Mouse (Mus musculus) lung, adult 2 months (tissue): ENCODE measurements around the gene Serpini1.

Experiments
- CTCF ChIP-seq: fragments of 200-500 bp; IDR thresholded peaks from 2 replicates; pipeline ENCODE4 v1.5.1; 2011; ENCODE audit warnings: mild to moderate bottlenecking, low read length, control low read depth; ENCODE audit not compliant: insufficient read depth
- POLR2A ChIP-seq: fragments of 200-500 bp; IDR thresholded peaks from 2 replicates; pipeline ENCODE4 v1.6.1; 2011; ENCODE audit warnings: low read depth, mild to moderate bottlenecking, control low read depth, low read length, borderline replicate concordance; ENCODE audit errors: extremely low read depth

DNA sequence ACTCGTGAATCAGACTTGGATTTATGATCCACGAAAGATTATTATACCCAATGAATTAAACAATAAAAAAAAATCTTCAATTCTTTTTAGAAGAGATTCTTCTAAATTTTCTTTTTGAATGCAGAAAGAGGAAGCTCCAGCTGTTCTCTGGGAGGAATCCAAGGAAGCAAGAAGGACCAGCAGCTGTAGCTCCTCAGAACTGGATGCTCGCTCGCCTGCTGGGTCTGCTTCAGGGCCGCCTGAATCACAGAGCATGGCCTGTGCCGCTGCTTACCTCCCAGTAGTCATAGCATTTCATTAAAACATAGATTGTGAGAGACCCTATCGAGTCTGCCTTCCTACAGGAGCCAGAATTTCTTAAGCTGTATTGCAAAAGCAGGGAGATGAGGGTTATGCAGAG, 53.7 kb downstream of the Serpini1 start:
- no peak for TF ChIP-seq CTCF
- TF ChIP-seq POLR2A = no peak
